Mouse (Mus musculus) heart, postnatal 10 days (tissue): Measurements from ENCODE around the gene Rint1. TPM values are rescaled to one million over a fixed set of nuclear protein-coding genes. Genes with fewer than 3 reads are reported as not detected.
A peak's percentile ranks its signal among the peaks of the same experiment; 100 is the strongest.

Source experiments
- DNase-seq, 2 experiments: peaks; one replicate each; pipeline ENCODE4 v3.0.0; 2021
- intact Hi-C: fragments of 180-260 bp; cut with DNase I; formaldehyde crosslinking; loops from one replicate; pipeline ENCODE4 v1.15.1; 2025
- total RNA-seq, 2 experiments: library from RNA; stranded (reverse); gene quantifications; 2 replicates each; pipeline ENCODE4 v1.2.3; 2021

Rint1 gene
- 10 to 100 TPM; 17.1 to 17.4 TPM for total RNA-seq

- intact Hi-C loops, result no loop called here
- DNase-seq, result peak; percentile 97 to 99
These were observed at the start of gene Rint1 for GRCm38 (mm10) chr5:23787536-23788389. Gene Rint1 (plus strand): TSS chr5:23787711.

DNA sequence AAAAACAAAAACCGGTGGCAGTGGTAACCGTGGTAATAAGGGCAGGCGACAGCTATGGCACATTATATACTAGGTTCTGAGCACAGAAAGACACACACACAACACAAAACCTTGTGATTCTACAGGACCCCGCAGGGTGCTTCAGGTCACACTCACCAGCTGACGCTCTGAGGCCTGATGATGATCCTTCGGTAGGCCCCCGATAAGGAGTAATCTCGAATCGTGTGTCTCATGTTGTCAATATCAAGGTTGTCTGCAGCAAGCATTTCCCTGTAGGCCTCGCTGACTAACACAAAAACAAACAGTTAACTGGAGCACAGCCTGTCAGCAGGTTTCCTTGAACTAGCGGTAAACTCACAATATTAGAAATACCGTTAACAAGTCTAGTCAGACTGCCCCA lies 44.2 kb upstream of the Rint1 start:
- intact Hi-C loops, result no loop called here
- DNase-seq, result no peak

GRCm38 (mm10) chr5:23749882-23750281 lies 37.6 kb upstream of the Rint1 start:
- intact Hi-C loops, result no loop called here
- DNase-seq, result no peak

GRCm38 (mm10) chr5:23755591-23755990 lies 31.9 kb upstream of the Rint1 start:
- intact Hi-C loops, result loop anchor here (5.0 kb wide), 1 partner anchor 83 kb away; no protein-coding TSS in a partner anchor
- DNase-seq, result no peak

- no peak for DNase-seq
- intact Hi-C loops, result loop anchor here (5.0 kb wide), 1 partner anchor 84 kb away; no protein-coding TSS in a partner anchor
These were observed 31.1 kb upstream of the Rint1 start for GRCm38 (mm10) chr5:23756368-23756767.

- intact Hi-C loops, result loop anchor here (5.0 kb wide), 1 partner anchor 86 kb away; no protein-coding TSS in a partner anchor
- peak; percentile 46 to 72 for DNase-seq
These were observed 28.9 kb upstream of the Rint1 start for GRCm38 (mm10) chr5:23758633-23759032.

DNA sequence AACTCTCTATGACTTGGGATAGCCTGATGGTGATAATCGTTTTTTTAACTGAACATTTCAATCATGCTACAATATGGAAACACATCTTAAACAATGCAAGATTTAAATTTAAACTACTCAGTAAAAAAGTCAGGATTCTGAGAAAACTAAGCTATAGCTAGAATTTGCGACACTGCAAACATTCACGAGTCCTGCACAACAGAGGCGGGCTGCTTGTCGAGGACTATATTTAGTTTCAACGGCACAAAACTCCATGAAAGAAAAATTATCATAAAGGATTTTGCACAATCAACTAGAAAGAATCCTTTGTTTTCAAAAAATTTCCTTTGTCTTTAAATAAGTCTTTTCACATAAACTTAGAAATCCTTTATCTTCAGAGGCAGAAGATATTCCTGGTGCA lies 25.0 kb upstream of the Rint1 start:
- no peak for DNase-seq
- intact Hi-C loops, result no loop called here

GRCm38 (mm10) chr5:23764557-23764956 lies 23.0 kb upstream of the Rint1 start:
- intact Hi-C loops, result no loop called here
- no peak for DNase-seq

- peak in 1 of 2 experiments; percentile 22 for DNase-seq
- intact Hi-C loops, result no loop called here
These were observed 16.4 kb upstream of the Rint1 start for GRCm38 (mm10) chr5:23771105-23771504.

DNA sequence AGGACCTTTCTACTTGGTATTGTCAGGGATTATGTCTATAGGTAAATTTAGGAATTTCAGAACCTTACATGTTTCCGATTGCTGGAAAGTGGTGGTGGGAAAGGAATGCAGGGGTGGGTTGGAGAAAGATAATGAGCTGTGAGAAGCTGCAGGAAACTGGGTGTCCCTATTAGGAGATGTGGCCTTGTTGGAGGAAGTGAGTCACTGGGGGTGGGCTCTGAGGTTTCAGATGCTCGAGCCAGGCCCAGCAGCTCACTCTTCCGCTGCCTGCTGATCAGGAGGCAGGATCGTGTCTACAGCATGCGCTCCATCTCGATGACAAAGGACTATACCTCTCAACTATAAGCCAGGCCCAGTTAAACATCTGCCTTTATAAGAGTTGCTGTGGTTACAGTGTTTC lies 13.3 kb upstream of the Rint1 start:
- intact Hi-C loops, result no loop called here

GRCm38 (mm10) chr5:23780516-23780915 lies 7.0 kb upstream of the Rint1 start:
- intact Hi-C loops, result no loop called here
- no peak for DNase-seq

More for the DNA sequence above, 13.3 kb upstream of the Rint1 start:
- no peak for DNase-seq

DNA sequence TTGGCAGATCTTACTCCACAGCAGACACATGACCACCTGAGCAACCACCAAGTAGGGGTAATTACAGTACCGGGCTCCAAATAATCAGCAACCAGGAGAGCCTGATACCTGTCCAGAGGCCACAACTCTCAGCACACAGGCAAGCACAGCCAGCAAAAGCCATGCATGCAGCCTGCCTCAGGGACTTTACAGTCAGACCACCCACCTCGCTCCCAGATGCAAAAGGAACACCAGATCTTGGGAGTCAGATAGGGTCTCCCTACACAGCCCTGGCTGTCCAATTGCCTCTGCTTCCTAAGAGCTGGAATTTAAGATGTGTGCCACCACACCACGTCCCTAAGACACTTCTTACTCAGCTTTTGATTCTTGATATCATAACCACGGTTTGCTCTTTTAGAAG lies 6.3 kb upstream of the Rint1 start:
- no peak for DNase-seq
- intact Hi-C loops, result no loop called here

DNA sequence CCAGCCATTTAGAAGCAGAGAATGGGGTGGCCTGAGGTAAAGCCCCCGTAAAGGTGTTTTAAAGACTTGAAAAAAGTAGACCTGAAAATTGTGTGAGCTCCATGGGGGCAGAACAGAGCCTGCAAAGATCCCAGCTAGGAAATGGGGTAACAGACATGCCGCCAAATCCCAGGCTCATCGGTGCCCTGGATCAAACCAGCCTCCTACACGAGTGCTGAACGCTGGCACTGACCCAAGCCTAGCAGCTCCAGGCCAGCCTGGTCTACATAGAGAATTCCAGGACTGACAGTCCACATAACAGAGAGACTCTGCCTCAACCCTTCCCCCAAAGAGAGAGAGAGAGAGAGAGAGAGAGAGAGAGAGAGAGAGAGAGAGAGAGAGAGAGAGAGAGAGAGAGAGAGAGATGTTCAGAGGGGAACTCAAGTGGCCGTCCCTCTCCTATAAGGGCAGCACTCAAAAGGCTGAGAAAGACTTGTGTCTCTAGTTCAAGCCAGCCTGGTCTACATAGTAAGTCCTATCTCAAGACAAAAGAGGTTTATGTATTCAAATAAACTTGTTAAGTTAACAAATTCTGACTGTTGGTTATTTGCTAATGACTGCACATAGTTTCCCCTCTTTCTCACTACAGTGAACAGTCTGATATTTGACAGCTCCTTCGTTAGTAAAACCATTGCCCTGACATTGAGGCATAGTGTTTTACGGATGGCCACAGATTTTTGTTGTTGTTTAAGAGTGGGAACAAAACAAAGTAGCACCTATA lies 5.3 kb upstream of the Rint1 start:
- no peak for DNase-seq
- intact Hi-C loops, result no loop called here

- intact Hi-C loops, result no loop called here
- DNase-seq, result peak; percentile 89 to 90
These were observed 4.3 kb upstream of the Rint1 start, which contains the start of gene Pus7 for GRCm38 (mm10) chr5:23782931-23783877. Gene Pus7 (minus strand): TSS chr5:23783711.

GRCm38 (mm10) chr5:23788390-23788830 lies 899 bp downstream of the Rint1 start:
- DNase-seq, result no peak
- intact Hi-C loops, result no loop called here

DNA sequence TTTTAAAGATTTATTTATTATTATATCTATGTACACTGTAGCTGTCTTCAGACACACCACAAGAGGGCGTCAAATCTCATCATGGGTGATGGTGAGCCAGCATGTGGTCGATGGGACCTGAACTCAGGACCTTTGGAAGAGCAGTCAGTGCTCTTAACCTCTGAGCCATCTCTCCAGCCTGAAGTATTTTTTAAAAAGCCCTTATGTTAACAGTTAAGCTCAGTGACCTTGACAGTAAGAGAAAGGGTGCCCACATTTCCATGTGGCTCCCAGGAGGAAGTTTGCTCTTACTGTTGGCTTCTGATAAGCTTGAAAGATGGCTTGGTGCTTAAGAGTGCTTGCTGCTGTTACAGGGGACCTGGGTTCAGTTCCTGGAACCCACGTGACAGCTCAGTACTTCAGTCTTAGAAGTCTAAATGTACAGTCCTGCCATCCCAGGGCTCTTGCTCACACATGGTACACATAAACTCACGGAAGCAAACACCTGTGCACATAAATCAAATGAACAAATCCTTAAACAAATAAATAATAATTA lies 1.6 kb downstream of the Rint1 start:
- DNase-seq, result no peak
- intact Hi-C loops, result no loop called here

DNA sequence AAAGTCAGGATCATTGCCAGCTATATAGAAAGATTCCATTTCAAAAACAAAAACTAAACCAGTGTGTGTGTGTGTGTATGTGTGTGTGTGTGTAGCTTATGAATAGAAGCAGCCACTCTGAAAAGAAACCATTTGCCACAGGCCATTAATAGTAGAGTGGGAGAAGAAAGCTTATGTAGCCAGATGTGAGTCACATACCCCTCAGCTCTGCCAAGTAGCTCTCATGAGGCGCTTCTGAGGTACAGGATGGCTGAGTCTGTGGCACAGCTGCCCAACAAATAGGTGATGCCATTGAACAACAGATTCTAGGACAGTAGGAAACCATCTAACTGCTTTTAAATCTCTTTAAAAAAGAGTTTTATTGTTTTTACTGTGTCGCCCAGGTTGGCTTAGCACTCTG lies 5.2 kb downstream of the Rint1 start:
- no peak for DNase-seq
- intact Hi-C loops, result no loop called here

DNA sequence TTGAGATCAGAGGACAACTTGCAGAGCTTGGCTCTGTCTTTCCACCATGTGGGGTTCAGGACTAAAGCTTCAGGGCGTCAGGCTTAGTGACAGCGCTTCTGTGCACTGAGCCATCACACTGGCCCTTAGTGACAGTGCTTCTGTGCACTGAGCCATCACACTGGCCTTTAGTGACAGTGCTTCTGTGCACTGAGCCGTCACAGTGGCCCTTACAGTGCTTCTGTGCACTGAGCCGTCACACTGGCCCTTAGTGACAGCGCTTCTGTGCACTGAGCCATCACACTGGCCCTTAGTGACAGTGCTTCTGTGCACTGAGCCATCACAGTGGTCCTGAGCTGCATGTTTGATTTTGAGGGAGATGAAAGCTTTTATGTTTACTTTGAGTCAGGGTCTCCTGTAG lies 27.3 kb downstream of the Rint1 start:
- intact Hi-C loops, result no loop called here
- no peak for DNase-seq

GRCm38 (mm10) chr5:23816681-23817080 lies 29.2 kb downstream of the Rint1 start:
- DNase-seq, result peak; percentile 19 to 30
- intact Hi-C loops, result no loop called here

DNA sequence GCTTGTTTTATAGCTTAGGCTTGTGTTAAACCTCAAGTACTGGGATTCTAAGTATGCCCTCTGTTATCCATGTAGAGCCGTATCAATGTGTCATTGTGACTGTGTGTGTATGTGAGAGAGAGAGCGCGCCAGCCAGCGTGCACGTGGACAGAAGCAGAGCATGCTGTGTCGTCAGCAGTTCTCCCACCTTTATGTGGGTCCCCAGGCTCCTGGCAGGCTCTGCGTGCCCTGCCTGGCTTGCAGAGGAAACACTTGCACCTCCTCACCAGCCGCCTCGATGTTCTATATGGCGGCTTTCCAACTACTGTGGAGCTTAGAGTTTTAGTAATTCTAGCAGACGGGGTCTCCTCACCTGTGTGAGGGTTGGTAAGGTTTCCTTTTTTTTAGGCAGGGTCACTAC lies 34.8 kb downstream of the Rint1 start:
- intact Hi-C loops, result no loop called here
- DNase-seq, result no peak
